Mouse (Mus musculus): Measurements from ENCODE around the gene Hba-x.

The Hba-x gene

GRCm38 (mm10) chr11:32276347-32276746 lies at the start of gene Hba-x:
TSS of gene Hba-x (plus strand) at chr11:32276400.
- no peak for DNase-seq (ENCODE audit: low spot score)

- DNase-seq (ENCODE audit: low spot score) = no peak
Observed at GRCm38 (mm10) chr11:32227041-32227440, 49.2 kb upstream of the Hba-x start.

DNA sequence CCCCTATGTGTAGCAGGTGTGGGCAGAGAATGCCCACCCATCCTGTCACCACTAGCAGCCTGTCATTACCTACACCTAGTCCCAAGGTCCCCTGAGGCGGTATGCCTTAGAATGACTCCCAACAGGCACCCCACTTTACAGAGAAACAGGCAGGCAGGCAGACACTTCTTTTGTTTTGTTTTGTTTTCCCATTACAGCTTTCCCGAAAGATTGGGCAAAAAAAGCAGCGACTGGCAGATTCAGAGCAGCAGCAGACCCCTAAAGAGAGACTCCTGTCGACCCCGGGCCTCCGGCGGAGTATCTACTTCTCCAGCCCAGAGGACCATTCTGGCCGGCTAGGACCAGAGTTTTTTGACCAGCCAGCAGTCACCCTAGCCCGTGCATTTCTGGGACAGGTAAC lies 48.6 kb upstream of the Hba-x start:
- no peak for DNase-seq (ENCODE audit: low spot score)

GRCm38 (mm10) chr11:32228292-32228845 lies 47.8 kb upstream of the Hba-x start:
- no peak for DNase-seq (ENCODE audit: low spot score)

DNA sequence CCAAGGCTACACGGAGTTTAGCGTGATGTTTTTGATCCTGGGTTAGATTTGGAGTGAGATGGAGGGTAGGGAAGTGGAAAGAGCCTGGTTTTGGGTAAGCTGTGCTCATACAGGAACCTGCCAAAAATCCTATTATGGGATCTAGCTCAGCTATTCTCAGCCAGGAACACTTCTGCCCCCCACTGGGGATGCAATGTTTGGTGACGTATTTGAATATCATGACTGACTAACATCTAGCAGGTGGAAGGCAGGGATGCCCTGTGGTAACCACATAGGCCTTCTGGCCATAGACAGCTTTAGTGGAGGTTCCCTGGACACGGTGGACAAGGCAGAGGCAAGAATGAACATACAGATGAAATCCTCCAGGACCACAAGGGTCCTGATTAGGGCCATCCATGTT lies 46.0 kb upstream of the Hba-x start:
- no peak for DNase-seq (ENCODE audit: low spot score)

- DNase-seq (ENCODE audit: low spot score) = no peak
Observed at GRCm38 (mm10) chr11:32231125-32231524, 45.1 kb upstream of the Hba-x start.

GRCm38 (mm10) chr11:32232848-32233247 lies 43.4 kb upstream of the Hba-x start:
- DNase-seq (ENCODE audit: low spot score) = no peak

GRCm38 (mm10) chr11:32233895-32234294 lies 42.3 kb upstream of the Hba-x start:
- no peak for DNase-seq (ENCODE audit: low spot score)

- no peak for DNase-seq (ENCODE audit: low spot score)
Observed at GRCm38 (mm10) chr11:32234816-32235485, 41.2 kb upstream of the Hba-x start.

- no peak for DNase-seq (ENCODE audit: low spot score)
Observed at GRCm38 (mm10) chr11:32235646-32236045, 40.6 kb upstream of the Hba-x start.

DNA sequence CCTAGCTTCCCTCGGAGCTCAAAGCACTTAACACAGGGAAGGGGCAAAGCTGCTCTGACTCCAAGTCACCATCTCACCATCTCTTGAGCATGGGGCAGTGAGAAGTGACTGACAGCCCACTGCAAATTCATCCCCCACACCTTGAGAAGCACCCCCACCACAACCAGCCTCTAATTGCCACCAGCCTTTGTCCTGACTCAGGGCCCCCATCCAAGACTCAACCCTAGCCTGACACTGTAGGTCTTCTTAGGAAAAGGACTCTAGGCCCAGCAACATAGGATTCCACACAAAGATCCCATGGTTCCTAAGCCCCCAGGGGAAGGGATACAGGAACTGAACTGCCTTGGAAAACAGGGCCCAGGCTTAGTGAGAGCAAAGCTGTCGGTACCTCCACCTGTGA lies 40.1 kb upstream of the Hba-x start:
- DNase-seq (ENCODE audit: low spot score) = no peak

DNA sequence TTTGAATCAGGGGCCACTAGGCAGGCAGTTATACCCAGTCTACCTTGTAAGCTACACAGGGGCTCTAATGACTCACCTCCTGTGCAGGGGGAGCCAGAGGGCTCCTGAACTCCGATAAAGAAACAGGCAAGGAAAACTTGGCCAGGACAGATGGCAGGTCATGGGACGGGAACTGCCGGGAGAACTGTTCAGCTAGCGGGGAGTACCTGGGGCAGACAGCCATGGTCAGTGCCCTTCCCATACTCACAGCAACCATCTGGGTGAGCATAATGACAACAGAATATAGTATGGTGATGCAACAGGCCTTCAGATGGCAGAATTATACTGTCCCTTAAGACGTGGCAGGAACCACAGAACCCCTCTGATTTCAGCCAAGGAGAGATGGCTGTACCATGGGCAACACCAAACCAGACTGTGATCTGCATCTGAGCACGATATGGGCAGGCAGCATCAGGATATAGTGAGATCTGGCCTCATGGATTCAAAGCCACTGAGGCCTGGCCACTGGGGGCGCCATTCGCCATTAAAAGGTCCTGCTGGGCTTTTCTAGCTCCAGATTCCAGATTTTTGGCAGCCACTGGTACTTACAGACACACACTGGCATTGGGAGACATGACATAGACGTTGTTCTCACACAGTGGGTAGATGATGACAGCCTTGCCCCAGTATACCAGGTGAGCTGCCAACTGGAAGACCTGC lies 39.3 kb upstream of the Hba-x start:
- no peak for DNase-seq (ENCODE audit: low spot score)

- no peak for DNase-seq (ENCODE audit: low spot score)
Observed at GRCm38 (mm10) chr11:32237411-32237795, 38.8 kb upstream of the Hba-x start.

GRCm38 (mm10) chr11:32238093-32238860 lies 37.9 kb upstream of the Hba-x start:
- no peak for DNase-seq (ENCODE audit: low spot score)

DNA sequence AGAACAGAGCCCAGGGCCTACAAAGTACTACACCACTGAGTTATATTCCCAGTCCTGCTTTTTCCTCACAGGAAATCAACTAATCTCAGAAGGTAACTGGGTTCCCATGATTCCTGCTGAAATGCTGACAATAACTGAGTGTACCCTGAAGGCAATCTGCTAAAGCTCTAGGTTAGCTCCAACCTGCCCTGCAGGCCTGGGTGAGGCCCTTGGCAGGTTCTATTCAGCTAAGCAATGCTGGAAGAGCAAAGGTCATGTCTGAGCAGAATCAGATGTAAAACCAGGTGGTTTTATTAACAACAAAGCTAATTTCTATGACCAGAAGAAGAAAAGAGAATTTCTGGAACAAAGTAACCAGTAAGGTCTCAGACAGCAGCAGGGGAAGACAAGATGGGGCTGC lies 34.8 kb upstream of the Hba-x start:
- DNase-seq (ENCODE audit: low spot score) = no peak

- DNase-seq (ENCODE audit: low spot score) = no peak
Observed at GRCm38 (mm10) chr11:32242209-32242608, 34.0 kb upstream of the Hba-x start.

DNA sequence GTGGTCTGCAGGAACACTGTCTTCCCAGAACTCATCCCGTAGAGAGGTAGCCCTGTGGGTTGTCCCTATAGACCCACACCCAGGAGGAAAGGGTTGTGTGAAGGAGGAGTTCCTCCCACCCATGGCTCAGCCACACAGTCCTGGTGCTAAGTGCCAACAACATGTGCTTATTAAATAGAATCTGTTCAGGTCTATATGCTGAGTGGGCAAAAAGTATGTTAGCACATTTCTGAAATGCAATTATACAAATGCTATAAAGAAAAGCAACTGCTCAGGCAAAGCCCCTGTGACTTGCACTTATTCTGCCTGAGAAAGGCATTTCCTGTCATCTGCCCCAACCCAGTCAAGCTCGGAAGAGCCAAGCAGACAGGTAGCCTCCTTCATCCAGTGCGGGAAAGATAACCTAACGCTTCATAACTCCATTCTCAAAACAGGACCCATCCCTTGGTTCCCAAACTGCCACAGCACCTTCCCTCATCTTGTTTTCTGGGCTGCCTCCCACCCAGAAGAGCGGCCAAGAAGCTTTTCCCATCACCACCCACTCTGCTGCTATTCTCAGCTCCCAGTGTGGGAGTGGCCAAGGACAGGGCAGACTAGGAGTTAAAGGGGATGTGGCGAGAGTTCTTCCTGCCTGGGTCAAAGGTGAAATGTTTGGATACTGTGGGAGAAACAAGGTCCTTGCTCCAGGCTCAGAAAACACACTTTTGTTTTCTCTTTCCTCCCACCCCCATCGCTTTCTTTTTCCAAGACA lies 32.8 kb upstream of the Hba-x start:
- no peak for DNase-seq (ENCODE audit: low spot score)

GRCm38 (mm10) chr11:32244064-32244463 lies 32.1 kb upstream of the Hba-x start:
- DNase-seq (ENCODE audit: low spot score) = no peak

- DNase-seq (ENCODE audit: low spot score) = no peak
Observed at GRCm38 (mm10) chr11:32244617-32245016, 31.6 kb upstream of the Hba-x start.

DNA sequence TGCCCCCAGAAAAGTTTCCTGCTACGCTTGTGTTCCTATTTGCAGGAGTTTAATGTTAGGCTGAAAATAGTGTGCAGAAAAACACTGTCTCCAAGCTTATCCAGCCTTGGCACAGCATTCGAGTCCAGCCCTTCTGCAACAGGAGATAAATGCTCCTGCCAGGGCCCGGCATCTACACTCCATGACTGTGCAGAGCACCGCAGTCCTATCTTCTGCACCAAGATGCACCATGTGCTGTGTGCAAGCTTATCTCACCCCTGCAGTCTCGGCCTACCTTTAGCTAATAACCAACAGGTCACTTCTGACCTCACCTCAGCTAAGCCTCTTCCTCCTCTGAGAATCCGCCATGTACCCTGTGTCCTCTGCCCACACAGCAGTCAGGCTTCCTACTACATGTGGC lies 30.6 kb upstream of the Hba-x start:
- no peak for DNase-seq (ENCODE audit: low spot score)

GRCm38 (mm10) chr11:32247068-32247467 lies 29.1 kb upstream of the Hba-x start:
- DNase-seq (ENCODE audit: low spot score) = no peak

- no peak for DNase-seq (ENCODE audit: low spot score)
Observed at GRCm38 (mm10) chr11:32248350-32248749, 27.9 kb upstream of the Hba-x start.
